Mouse (Mus musculus) neural tube, embryonic 14.5 days (tissue): ENCODE measurements around the gene Cars. TPM values are rescaled to one million over a fixed set of nuclear protein-coding genes. Genes with fewer than 3 reads are reported as not detected.
"Not testable (repeated sequence)": the region's sequence is repeated elsewhere in the genome, so short reads cannot be mapped to it uniquely, and the experiment has no call there.

Source experiments
- ATAC-seq: fragments of 200-750 bp; cut with Nextera tagmentation; 2 replicates; pipeline ENCODE4 v1.8.0; 2017; ENCODE audit warnings: low read depth, mild to moderate bottlenecking, moderate TSS enrichment, moderate library complexity
- H3K27ac ChIP-seq: fragments of 300-500 bp; sonication (generic); 2 replicates; pipeline ENCODE4 v1.5.1; 2014; ENCODE audit warnings: low read depth, mild to moderate bottlenecking, control low read depth, low read length, moderate library complexity, mixed read lengths
- H3K27me3 ChIP-seq: fragments of 300-500 bp; sonication (generic); 2 replicates; pipeline ENCODE4 v1.6.1; 2014; ENCODE audit warnings: low read length; ENCODE audit not compliant: control insufficient read depth, insufficient read depth
- H3K36me3 ChIP-seq: fragments of 300-500 bp; sonication (generic); 2 replicates; pipeline ENCODE4 v1.6.1; 2014; ENCODE audit warnings: low read length, mixed read lengths; ENCODE audit not compliant: control insufficient read depth, insufficient read depth
- H3K4me1 ChIP-seq: fragments of 300-500 bp; sonication (generic); 2 replicates; pipeline ENCODE4 v1.6.1; 2014; ENCODE audit warnings: low read length; ENCODE audit not compliant: control insufficient read depth, insufficient read depth
- H3K4me2 ChIP-seq: fragments of 300-500 bp; sonication (generic); 2 replicates; pipeline ENCODE4 v1.6.1; 2014; ENCODE audit warnings: mild to moderate bottlenecking, low read depth, low read length, control low read depth
- H3K4me3 ChIP-seq: fragments of 300-500 bp; sonication (generic); 2 replicates; pipeline ENCODE4 v1.5.1; 2014; ENCODE audit warnings: low read depth, low read length, control low read depth, mixed read lengths
- H3K9ac ChIP-seq: fragments of 300-500 bp; sonication (generic); replicated peaks from 2 replicates; pipeline ENCODE4 v1.6.1; 2014; ENCODE audit warnings: low read depth, mild to moderate bottlenecking, control low read depth, low read length, mixed read lengths
- H3K9me3 ChIP-seq: fragments of 300-500 bp; sonication (generic); 2 replicates; pipeline ENCODE4 v1.6.1; 2016; ENCODE audit warnings: low read length; ENCODE audit not compliant: control insufficient read depth
- WGBS: fragments of 180-500 bp; shearing (Covaris S2); extraction: QIAGEN DNeasy Blood & Tissue Kit; methylation state at CpG from one replicate; pipeline ENCODE4 v1.1.7; 2014; 5-methylcytosine and 5-hydroxymethylcytosine counted together
- polyA plus RNA-seq: library from polyadenylated mRNA; unstranded; fragments of >200 nt; fragmentation: Nextera tagmentation; extraction: Ambion mirVana; gene quantifications from 2 replicates; pipeline ENCODE4 v1.2.1, GENCODE M21; 2014

Cars gene
- polyA plus RNA-seq, 1 experiment from 2014 or later, result 65.0 TPM

GRCm38 (mm10) chr7:143544368-143544767 is 55.5 kb downstream of the Cars start:
- no peak overlapping the region for H3K27ac ChIP-seq
- no peaks in the 10 kb centered on the region for H3K27me3 ChIP-seq
- H3K4me1 ChIP-seq, result peaks cover 19% of the 10 kb centered on the region; the same call in 1 of the 2 replicates

GRCm38 (mm10) chr7:143538671-143539070 is 61.2 kb downstream of the Cars start:
- Histone ChIP-seq H3K36me3 (peaks cover 40% of the 10 kb centered on the region), H3K27ac (no peak overlapping the region), H3K9me3 (no peaks in the 10 kb centered on the region), H3K4me1 (no peaks in the 10 kb centered on the region), H3K4me3 (no peak overlapping the region), H3K4me2 (no peak overlapping the region), H3K9ac (no peak overlapping the region), H3K27me3 (no peaks in the 10 kb centered on the region)
- ATAC-seq, result no peak
- WGBS, result 100% methylated on average over 1 of the region's 1 CpGs

More at GRCm38 (mm10) chr7:143544368-143544767, 55.5 kb downstream of the Cars start:
- Histone ChIP-seq H3K36me3 (0 out of 2 replicates have a peak, but pooled peaks cover 3% of the 10 kb centered on the region), H3K9me3 (no peaks in the 10 kb centered on the region), H3K4me3 (no peak overlapping the region), H3K4me2 (no peak overlapping the region), H3K9ac (no peak overlapping the region)
- ATAC-seq, result no peak
- WGBS, result 96% methylated on average over 2 of the region's 2 CpGs

GRCm38 (mm10) chr7:143538229-143538628 is 61.7 kb downstream of the Cars start:
- not testable (repeated sequence) for H3K9me3 ChIP-seq, ATAC-seq, H3K27ac ChIP-seq, H3K27me3 ChIP-seq, H3K4me3 ChIP-seq, H3K4me1 ChIP-seq, H3K4me2 ChIP-seq, H3K9ac ChIP-seq
- 95% methylated on average over 6 of the region's 6 CpGs for WGBS
- H3K36me3 ChIP-seq, result peaks cover 40% of the 10 kb centered on the region

- no peak overlapping the region for H3K27ac ChIP-seq
- WGBS, result 94% methylated on average over 3 of the region's 3 CpGs
- no peak for ATAC-seq
- no peaks in the 10 kb centered on the region for H3K9me3 ChIP-seq
- H3K4me3 ChIP-seq, result no peak overlapping the region
- H3K36me3 ChIP-seq, result peaks cover 49% of the 10 kb centered on the region
- H3K9ac ChIP-seq, result no peak overlapping the region
- no peaks in the 10 kb centered on the region for H3K27me3 ChIP-seq
- no peak overlapping the region for H3K4me2 ChIP-seq
- H3K4me1 ChIP-seq, result no peaks in the 10 kb centered on the region
These were observed 63.6 kb downstream of the Cars start for GRCm38 (mm10) chr7:143536251-143536650.

GRCm38 (mm10) chr7:143533284-143533683 is 66.6 kb downstream of the Cars start:
- H3K4me2 ChIP-seq, result no peak overlapping the region
- H3K9ac ChIP-seq, result no peak overlapping the region
- H3K4me1 ChIP-seq, result no peaks in the 10 kb centered on the region
- H3K27ac ChIP-seq, result no peak overlapping the region
- WGBS, result 93% methylated on average over 2 of the region's 2 CpGs
- H3K4me3 ChIP-seq, result no peak overlapping the region
- no peaks in the 10 kb centered on the region for H3K9me3 ChIP-seq
- peaks cover 69% of the 10 kb centered on the region for H3K36me3 ChIP-seq
- no peak for ATAC-seq
- no peaks in the 10 kb centered on the region for H3K27me3 ChIP-seq

- no peaks in the 10 kb centered on the region for H3K27me3 ChIP-seq
- H3K36me3 ChIP-seq, result peaks cover 71% of the 10 kb centered on the region
- H3K9ac ChIP-seq, result no peak overlapping the region
- no peak for ATAC-seq
- H3K4me2 ChIP-seq, result no peak overlapping the region
- no peak overlapping the region for H3K27ac ChIP-seq
- H3K9me3 ChIP-seq, result no peaks in the 10 kb centered on the region
- no peaks in the 10 kb centered on the region for H3K4me1 ChIP-seq
- H3K4me3 ChIP-seq, result no peak overlapping the region
- WGBS, result 72% methylated on average over 1 of the region's 1 CpGs
These were observed 67.5 kb downstream of the Cars start for GRCm38 (mm10) chr7:143532410-143532809.

- 87% methylated on average over 4 of the region's 4 CpGs for WGBS
- no peaks in the 10 kb centered on the region for H3K4me1 ChIP-seq
- H3K4me3 ChIP-seq, result no peak overlapping the region
- no peak overlapping the region for H3K27ac ChIP-seq
- H3K9me3 ChIP-seq, result no peaks in the 10 kb centered on the region
- ATAC-seq, result no peak
- no peak overlapping the region for H3K4me2 ChIP-seq
- H3K27me3 ChIP-seq, result no peaks in the 10 kb centered on the region
- H3K36me3 ChIP-seq, result peaks cover 75% of the 10 kb centered on the region
- H3K9ac ChIP-seq, result no peak overlapping the region
These were observed 80.6 kb downstream of the Cars start for GRCm38 (mm10) chr7:143519333-143519732.

- no peaks in the 10 kb centered on the region for H3K27me3 ChIP-seq
- no peak overlapping the region for H3K4me3 ChIP-seq
- no peak for ATAC-seq
- H3K4me1 ChIP-seq, result no peaks in the 10 kb centered on the region
- H3K9ac ChIP-seq, result no peak overlapping the region
- WGBS, result 90% methylated on average over 4 of the region's 4 CpGs
- peaks cover 51% of the 10 kb centered on the region for H3K36me3 ChIP-seq
- no peak overlapping the region for H3K4me2 ChIP-seq
- H3K27ac ChIP-seq, result no peak overlapping the region
- no peaks in the 10 kb centered on the region for H3K9me3 ChIP-seq
These were observed 85.5 kb downstream of the Cars start for GRCm38 (mm10) chr7:143514416-143514768.

- Histone ChIP-seq H3K4me3 (no peak overlapping the region), H3K27me3 (no peaks in the 10 kb centered on the region), H3K4me2 (no peak overlapping the region), H3K9ac (no peak overlapping the region), H3K4me1 (no peaks in the 10 kb centered on the region), H3K9me3 (no peaks in the 10 kb centered on the region), H3K27ac (no peak overlapping the region), H3K36me3 (peaks cover 46% of the 10 kb centered on the region)
- no peak; the same call in 1 of the 2 replicates for ATAC-seq
- 92% methylated on average over 10 of the region's 10 CpGs for WGBS
These were observed 86.0 kb downstream of the Cars start for GRCm38 (mm10) chr7:143513763-143514415.
